Mouse (Mus musculus) midbrain, postnatal 0 days (tissue): ENCODE data around the gene Ccnl2. TPM values are rescaled to one million over a fixed set of nuclear protein-coding genes. Genes with fewer than 3 reads are reported as not detected.

Experiments used
- ATAC-seq: fragments of 200-750 bp; cut with Nextera tagmentation; 2 replicates; pipeline ENCODE4 v1.8.0; 2017; ENCODE audit warnings: moderate number of reproducible peaks, mild to moderate bottlenecking, moderate TSS enrichment, moderate library complexity; ENCODE audit not compliant: low FRiP score
- DNase-seq: peaks from one replicate; pipeline ENCODE4 v3.0.0-alpha.2; 2015; ENCODE audit warnings: low spot score
- H3K27ac ChIP-seq: fragments of 300-500 bp; sonication (generic); 2 replicates; pipeline ENCODE4 v1.5.1; 2014; ENCODE audit warnings: low read depth, mild to moderate bottlenecking, low read length, mixed read lengths
- H3K27me3 ChIP-seq: fragments of 300-500 bp; sonication (generic); 2 replicates; pipeline ENCODE4 v1.6.1; 2014; ENCODE audit warnings: low read length, control low read depth, mixed read lengths; ENCODE audit not compliant: insufficient read depth
- H3K36me3 ChIP-seq: fragments of 300-500 bp; sonication (generic); 2 replicates; pipeline ENCODE4 v1.6.1; 2014; ENCODE audit warnings: low read length, control low read depth, mixed read lengths; ENCODE audit not compliant: insufficient read depth
- H3K4me1 ChIP-seq: fragments of 300-500 bp; sonication (generic); 2 replicates; pipeline ENCODE4 v1.6.1; 2014; ENCODE audit warnings: mild to moderate bottlenecking, control low read depth, antibody characterized with exemption, low read length, mixed read lengths; ENCODE audit not compliant: insufficient read depth
- H3K4me2 ChIP-seq: fragments of 300-500 bp; sonication (generic); 2 replicates; pipeline ENCODE4 v1.6.1; 2014; ENCODE audit warnings: low read depth, mild to moderate bottlenecking, low read length, mixed read lengths; ENCODE audit not compliant: poor library complexity, severe bottlenecking
- H3K4me3 ChIP-seq: fragments of 300-500 bp; sonication (generic); 2 replicates; pipeline ENCODE4 v1.5.1; 2014; ENCODE audit warnings: low read depth, mild to moderate bottlenecking, low read length, moderate library complexity
- H3K9ac ChIP-seq: fragments of 300-500 bp; sonication (generic); replicated peaks from 2 replicates; pipeline ENCODE4 v1.6.1; 2014; ENCODE audit warnings: mild to moderate bottlenecking, low read length, moderate library complexity, mixed read lengths; ENCODE audit not compliant: poor library complexity, severe bottlenecking
- H3K9me3 ChIP-seq: fragments of 300-500 bp; sonication (generic); 2 replicates; pipeline ENCODE4 v1.6.1; 2016; ENCODE audit warnings: low read length, control low read depth
- CTCF ChIP-seq: IDR thresholded peaks from 2 replicates; pipeline ENCODE4 v1.5.1; 2016; ENCODE audit warnings: antibody characterized with exemption, mild to moderate bottlenecking
- WGBS: fragments of 180-500 bp; shearing (Covaris S2); extraction: QIAGEN DNeasy Blood & Tissue Kit; methylation state at CpG from one replicate; pipeline ENCODE4 v1.1.7; 2014; 5-methylcytosine and 5-hydroxymethylcytosine counted together
- polyA plus RNA-seq: library from polyadenylated mRNA; unstranded; fragments of >200 nt; fragmentation: Nextera tagmentation; extraction: Ambion mirVana; gene quantifications from 2 replicates; pipeline ENCODE4 v1.2.1, GENCODE M21; 2015
- total RNA-seq: library from RNA; depleted of rRNA; stranded (reverse); fragments of >200 nt; gene quantifications from 2 replicates; pipeline ENCODE4 v1.2.3, GENCODE M21; 2014

Gene Ccnl2
- total and polyA plus RNA-seq, 2 experiments from 2014 or later = 66.3 to 88.8 TPM

DNA sequence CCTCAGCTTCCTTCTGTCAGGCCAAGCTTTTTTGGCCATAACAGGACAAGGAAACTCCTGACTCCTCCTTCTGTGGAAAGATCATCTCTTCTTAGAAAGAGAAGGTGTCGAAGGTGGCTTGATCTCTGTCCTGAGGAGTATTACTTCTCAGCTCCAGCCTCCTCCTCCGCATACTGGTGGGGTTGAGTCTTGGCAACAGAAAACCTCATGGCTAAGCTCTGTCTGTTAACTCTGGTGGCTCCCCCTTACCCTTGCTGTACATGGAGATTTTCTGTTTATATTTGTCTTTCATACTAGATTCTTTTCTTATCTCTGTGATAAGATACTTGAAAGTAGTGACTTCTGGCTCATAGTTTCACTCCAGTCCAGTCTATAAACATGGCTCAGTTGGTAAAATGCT, 18.6 kb upstream of the Ccnl2 start:
- H3K4me3 ChIP-seq = no peak overlapping the region
- no peak for ATAC-seq
- no peak overlapping the region for H3K9ac ChIP-seq
- no peaks in the 10 kb centered on the region for H3K9me3 ChIP-seq
- no peak for TF ChIP-seq CTCF
- no peak overlapping the region for H3K27ac ChIP-seq
- no peak overlapping the region for H3K4me2 ChIP-seq
- WGBS = 82% methylated on average over 2 of the region's 2 CpGs
- no peaks in the 10 kb centered on the region for H3K4me1 ChIP-seq
- no peaks in the 10 kb centered on the region for H3K36me3 ChIP-seq
- no peaks in the 10 kb centered on the region; the same call in 1 of the 2 replicates for H3K27me3 ChIP-seq
- DNase-seq = no peak

DNA sequence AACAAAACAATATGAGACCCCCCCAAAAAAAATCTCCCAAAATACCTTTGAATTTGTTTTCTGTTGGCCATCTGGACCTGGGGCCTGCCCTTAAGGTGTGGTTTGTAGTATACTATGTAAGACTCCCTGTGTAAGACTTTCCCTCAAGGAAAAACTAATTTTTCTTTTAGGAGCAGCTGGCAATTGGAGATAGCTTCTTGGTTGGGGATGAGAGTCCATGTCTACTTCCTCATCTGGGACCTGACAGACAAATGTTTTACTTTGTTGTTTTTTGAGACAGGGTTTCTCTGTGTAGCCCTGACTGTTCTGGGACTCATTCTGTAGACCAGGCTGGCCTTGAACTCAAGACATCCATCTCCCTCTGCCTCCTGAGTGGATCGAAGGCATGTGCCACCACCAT, 10.2 kb upstream of the Ccnl2 start:
- Histone ChIP-seq H3K9me3 (no peaks in the 10 kb centered on the region), H3K4me1 (peaks cover 7% of the 10 kb centered on the region; the same call in 1 of the 2 replicates), H3K27ac (no peak overlapping the region), H3K36me3 (peaks cover 3% of the 10 kb centered on the region; the same call in 1 of the 2 replicates), H3K9ac (no peak overlapping the region), H3K4me3 (no peak overlapping the region), H3K4me2 (no peak overlapping the region), H3K27me3 (no peaks in the 10 kb centered on the region)
- no peak for TF ChIP-seq CTCF
- no peak for ATAC-seq
- WGBS = 95% methylated on average over 1 of the region's 1 CpGs
- no peak for DNase-seq

DNA sequence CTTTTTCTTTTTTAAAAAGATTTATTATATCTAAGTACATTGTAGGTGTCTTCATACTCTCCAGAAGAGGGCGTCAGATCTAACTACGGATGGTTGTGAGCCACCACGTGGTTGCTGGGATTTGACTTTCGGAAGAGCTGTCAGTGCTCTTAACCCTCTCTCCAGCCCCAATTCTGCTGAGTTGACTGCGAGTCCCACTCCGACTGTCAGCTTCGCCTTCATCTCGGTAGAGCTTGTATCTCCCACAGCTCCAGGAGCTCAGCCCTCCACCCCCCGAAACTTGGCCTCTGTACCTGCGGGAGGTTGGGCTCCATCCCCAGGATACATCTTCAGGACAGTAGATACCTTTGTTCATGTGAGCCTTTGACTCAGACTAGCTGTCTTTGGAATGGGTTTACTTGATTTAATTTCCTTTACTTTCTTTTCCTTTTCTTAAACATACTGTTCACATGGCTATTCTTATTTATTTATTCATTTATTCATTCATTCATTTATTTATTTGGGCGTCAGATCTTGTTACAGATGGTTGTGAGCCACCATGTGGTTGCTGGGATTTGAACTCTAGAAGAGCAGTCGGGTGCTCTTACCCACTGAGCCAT, 9.4 kb upstream of the Ccnl2 start, which contains the start of gene Mrpl20:
Gene Mrpl20, plus strand, starts transcription at position 138 of the 599 bp plus-strand sequence.
- ATAC-seq = 0 out of 2 replicates have a peak, but pooled peaks have one; percentile 31
- DNase-seq = peak; percentile 32

DNA sequence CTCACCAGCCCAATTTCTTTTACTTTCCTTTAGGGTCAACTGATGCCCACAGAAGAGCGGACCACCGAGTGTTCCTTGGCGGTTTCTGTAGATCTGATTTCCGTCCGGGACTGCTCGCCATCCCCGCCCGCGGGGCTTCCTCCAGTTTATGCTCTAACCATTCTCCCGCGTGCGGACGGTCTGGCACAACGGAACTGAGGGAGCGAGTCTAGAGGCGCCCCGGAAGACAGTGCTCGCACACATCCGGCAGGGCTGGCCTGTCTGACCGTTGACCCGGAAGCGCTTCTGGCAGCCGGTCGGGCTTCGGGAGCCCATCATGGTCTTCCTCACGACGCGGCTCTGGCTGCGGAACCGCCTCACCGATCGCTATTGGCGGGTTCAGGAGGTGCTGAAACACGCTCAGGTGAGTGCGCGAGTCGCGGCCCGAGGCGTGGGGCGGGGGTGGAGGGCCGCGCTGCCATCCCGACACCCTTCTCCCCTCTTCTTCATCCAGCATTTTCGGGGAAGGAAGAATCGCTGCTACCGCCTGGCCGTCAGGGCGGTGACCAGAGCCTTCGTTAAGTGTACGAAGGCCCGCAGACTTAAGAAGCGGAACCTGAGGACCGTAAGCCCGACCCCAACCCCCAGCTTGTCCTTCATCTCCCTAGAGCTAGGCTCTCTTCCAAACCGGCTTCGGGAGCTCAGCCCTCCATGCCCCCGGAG, 8.8 kb upstream of the Ccnl2 start:
- Histone ChIP-seq H3K4me2 (peak overlapping the region; percentile 57), H3K36me3 (peaks cover 15% of the 10 kb centered on the region), H3K9ac (peak overlapping the region; percentile 89), H3K4me1 (peaks cover 7% of the 10 kb centered on the region; the same call in 1 of the 2 replicates), H3K27me3 (no peaks in the 10 kb centered on the region), H3K27ac (peak overlapping the region; percentile 77), H3K9me3 (no peaks in the 10 kb centered on the region), H3K4me3 (peak overlapping the region; percentile 61)
- DNase-seq (peak; percentile 97), ATAC-seq (peak; percentile 98)
- 0 out of 2 replicates have a peak, but pooled peaks have one; percentile 6 for TF ChIP-seq CTCF
- WGBS = under 1% methylated on average over 58 of the region's 58 CpGs

More for the DNA sequence above, 9.4 kb upstream of the Ccnl2 start, which contains the start of gene Mrpl20:
- peak within 1 kb of the TSS; percentile 57 for H3K4me2 ChIP-seq
- TF ChIP-seq CTCF = peak; percentile 48
- H3K9me3 ChIP-seq = no peaks in the 10 kb centered on the region
- peaks cover 7% of the 10 kb centered on the region; the same call in 1 of the 2 replicates for H3K4me1 ChIP-seq
- peak within 1 kb of the TSS; percentile 89 for H3K9ac ChIP-seq
- H3K4me3 ChIP-seq = peak within 1 kb of the TSS; percentile 61
- WGBS = 8% methylated on average over 12 of the region's 12 CpGs
- peak within 1 kb of the TSS; percentile 77 for H3K27ac ChIP-seq
- no peaks in the 10 kb centered on the region for H3K27me3 ChIP-seq
- H3K36me3 ChIP-seq = peaks cover 9% of the 10 kb centered on the region

DNA sequence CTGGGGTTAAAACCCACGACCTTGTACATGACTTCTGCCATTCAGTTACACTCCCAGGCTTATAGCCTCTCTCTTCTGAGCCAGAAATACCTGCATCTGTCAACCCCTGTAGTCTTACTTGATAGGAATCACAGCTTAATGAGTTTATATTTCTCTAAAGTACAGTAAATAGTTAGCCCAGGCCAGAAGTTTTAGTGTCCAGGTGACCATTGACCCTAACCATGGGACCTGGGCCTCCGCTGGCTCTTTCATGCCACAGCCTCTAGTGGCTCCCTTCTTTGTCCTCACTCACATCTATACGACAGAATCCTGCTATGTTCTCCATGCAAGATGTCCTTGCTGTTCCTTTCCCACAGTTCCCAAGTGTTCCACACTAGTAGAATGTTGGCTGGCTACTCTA, 4.4 kb upstream of the Ccnl2 start:
- no peak overlapping the region for H3K4me3 ChIP-seq
- WGBS = 91% methylated on average over 3 of the region's 3 CpGs
- H3K36me3 ChIP-seq = peaks cover 40% of the 10 kb centered on the region
- H3K27ac ChIP-seq = no peak overlapping the region
- no peak for TF ChIP-seq CTCF
- no peak for ATAC-seq
- H3K4me2 ChIP-seq = no peak overlapping the region
- no peaks in the 10 kb centered on the region for H3K9me3 ChIP-seq
- peaks cover 7% of the 10 kb centered on the region; the same call in 1 of the 2 replicates for H3K4me1 ChIP-seq
- H3K9ac ChIP-seq = no peak overlapping the region
- H3K27me3 ChIP-seq = no peaks in the 10 kb centered on the region
- no peak for DNase-seq
